Mouse (Mus musculus): ENCODE measurements around the gene 1110008L16Rik.

GRCm38 (mm10) chr12:55415762-55416161 lies 116.4 kb downstream of the 1110008L16Rik start:
- TF ChIP-seq CTCF (IDR thresholded peaks at IDR 0.05; ENCODE audit: low read depth) (no peak), EP300 (optimal IDR thresholded peaks at IDR 0.05) (no peak)
